ENCODE assay signal across 25 mouse cellular contexts in genomic region chr11:114722438-114722837, GRCm38 (mm10). TPM values are rescaled to one million over a fixed set of nuclear protein-coding genes. Genes with fewer than 3 reads are reported as not detected.
DNase-seq lines count a peak whose midpoint lies in the region; TF ChIP-seq lines count a peak whose summit lies in the region.
"Had no signal": no experiment of that assay in that cellular context is flagged by ENCODE, and none has a peak within 500 bp of the region (broad histone marks: within the 10 kb centered on the region; RNA-seq: fewer than 3 reads in every experiment).

No protein-coding gene starts in this region.

- no peak overlapping the region for H3K4me3 ChIP-seq in bone marrow macrophage, adult 2 months (ENCODE audit: insufficient read depth, low read length)
- no peak overlapping the region for H3K4me3 ChIP-seq in limb, embryonic 10.5 days
- H3K4me3 ChIP-seq: forebrain, embryonic 10.5 days; forebrain, embryonic 13.5 days; heart, adult 2 months; heart, embryonic 10.5 days; heart, embryonic 13.5 days had no signal

- H3K27ac ChIP-seq in bone marrow macrophage, adult 2 months (ENCODE audit: insufficient read depth, low read depth, low read length) = peak overlapping the region; percentile 1; the same call in 1 of the 2 replicates
- 0 out of 2 replicates have a peak overlapping the region, but pooled peaks have one; percentile 12 for H3K27ac ChIP-seq in limb, embryonic 10.5 days
- H3K27ac ChIP-seq: forebrain, embryonic 13.5 days; heart, adult 2 months; heart, embryonic 10.5 days; heart, embryonic 13.5 days; hindbrain, embryonic 14.5 days; hindbrain, postnatal 0 days had no signal

- TF ChIP-seq POLR2A in bone marrow macrophage, adult 2 months (IDR thresholded peaks at IDR 0.05; ENCODE audit: borderline replicate concordance, low read depth, low read length) = no peak

- H3K4me1 ChIP-seq in bone marrow macrophage, adult 2 months (ENCODE audit: control insufficient read depth, insufficient read depth, low read length) = peaks cover 31% of the 10 kb centered on the region
- peaks cover 25% of the 10 kb centered on the region for H3K4me1 ChIP-seq in limb, embryonic 10.5 days

- no peak for TF ChIP-seq CTCF in bone marrow macrophage, adult 2 months (IDR thresholded peaks at IDR 0.05; ENCODE audit: low read depth, low read length)

- no peaks in the 10 kb centered on the region for H3K9me3 ChIP-seq in limb, embryonic 10.5 days (replicated peaks)
- H3K9me3 ChIP-seq: forebrain, embryonic 13.5 days; heart, embryonic 10.5 days; heart, embryonic 13.5 days had no signal

- peaks cover 2% of the 10 kb centered on the region; the same call in 1 of the 2 replicates for H3K27me3 ChIP-seq in limb, embryonic 10.5 days (ENCODE audit: low read depth, poor library complexity, severe bottlenecking)
- H3K27me3 ChIP-seq: forebrain, embryonic 13.5 days; heart, embryonic 13.5 days had no signal

- no peaks in the 10 kb centered on the region for H3K36me3 ChIP-seq in limb, embryonic 10.5 days
- H3K36me3 ChIP-seq: forebrain, embryonic 10.5 days; heart, embryonic 10.5 days; heart, embryonic 13.5 days had no signal

- WGBS in limb, embryonic 10.5 days = 85% methylated on average over 8 of the region's 8 CpGs

- peak; percentile 32 for DNase-seq in adrenal gland, postnatal 14 days
- no peak for DNase-seq in adrenal gland, adult 8-10 months
- no peak for DNase-seq in limb, embryonic 10.5 days (ENCODE audit: low spot score)
- DNase-seq in frontal cortex, adult 2 months (ENCODE audit: extremely low spot score in 1 of 2, low spot score in 1 of 2) = no peak
- no peak for DNase-seq in kidney, adult 11 months
- DNase-seq: cerebellum, adult 11-12 months; cerebellum, adult 8-10 months; cerebellum, postnatal 10 days; cerebellum, postnatal 36 days; embryo, embryonic 11 days; gastrocnemius, postnatal 10 days; gastrocnemius, postnatal 36 days; heart, postnatal 14 days; kidney, adult 2 months had no signal

RNA-seq across cellular contexts. Expression of gene Dnaic2, which starts 4.8 kb away (rescaled TPM):
- total RNA-seq in adrenal gland, postnatal 14 days (2021) = 0.44 and 0.64 TPM in 2 replicates
- total RNA-seq in adrenal gland, adult 8-10 months (2022) = under 1 TPM; 0.38 to 0.51 (median 0.42) TPM
- not detected in 2 replicates for polyA plus RNA-seq in bone marrow macrophage, adult 2 months (2012; ENCODE audit: insufficient read depth, insufficient read length, missing spikeins)
- 0.13 and 0.39 TPM in 2 replicates for polyA plus RNA-seq in limb, embryonic 10.5 days (2016; fragmentation: Nextera tagmentation; extraction: Ambion mirVana)
- 2.5 and 2.9 TPM in 2 replicates for polyA plus RNA-seq in frontal cortex, adult 2 months (2012; rRNA removed)
- total RNA-seq: granulocyte monocyte progenitor cell, adult 5-6 weeks had no signal
- polyA plus RNA-seq: activated CD4-positive, CD25-positive, alpha-beta regulatory T cell, adult 4 months; inflammation-experienced regulatory T-cells, adult 6 months had no signal

RNA-seq across cellular contexts. Expression of gene Kif19a, which starts 42.8 kb away (rescaled TPM):
- total RNA-seq in adrenal gland, postnatal 14 days (2021) = 0.41 and 0.56 TPM in 2 replicates
- total RNA-seq in adrenal gland, adult 8-10 months (2022) = 1 to 10 TPM in 1 of 4 experiments, under 1 TPM in 3; 0.38 to 1.3 (median 0.76) TPM
- polyA plus RNA-seq in bone marrow macrophage, adult 2 months (2012; ENCODE audit: insufficient read depth, insufficient read length, missing spikeins) = 2.5 and 3.0 TPM in 2 replicates
- 0.13 TPM in 1 of 2 replicates, not detected in the other for polyA plus RNA-seq in limb, embryonic 10.5 days (2016; fragmentation: Nextera tagmentation; extraction: Ambion mirVana)
- 5.0 and 5.8 TPM in 2 replicates for polyA plus RNA-seq in frontal cortex, adult 2 months (2012; rRNA removed)
- total RNA-seq: granulocyte monocyte progenitor cell, adult 5-6 weeks had no signal

RNA-seq across cellular contexts. Expression of gene Ttyh2, which starts 47.2 kb away (rescaled TPM):
- total RNA-seq in adrenal gland, postnatal 14 days (2021) = 61.7 and 64.7 TPM in 2 replicates
- total RNA-seq in adrenal gland, adult 8-10 months (2022) = 100 to 1,000 TPM in 2 of 4 experiments, 10 to 100 TPM in 2; 75.1 to 107 (median 88.6) TPM
- 29.6 and 37.5 TPM in 2 replicates for polyA plus RNA-seq in bone marrow macrophage, adult 2 months (2012; ENCODE audit: insufficient read depth, insufficient read length, missing spikeins)
- 8.6 and 9.2 TPM in 2 replicates for polyA plus RNA-seq in limb, embryonic 10.5 days (2016; fragmentation: Nextera tagmentation; extraction: Ambion mirVana)
- polyA plus RNA-seq in frontal cortex, adult 2 months (2012; rRNA removed) = 19.0 and 20.1 TPM in 2 replicates

RNA-seq across cellular contexts. Expression of gene Rpl38, which starts 54.1 kb away (rescaled TPM):
- 1,048 and 1,188 TPM in 2 replicates for total RNA-seq in adrenal gland, postnatal 14 days (2021)
- 1,000 to 10,000 TPM; 1,051 to 1,434 (median 1,137) TPM for total RNA-seq in adrenal gland, adult 8-10 months (2022)
- 1,601 and 1,765 TPM in 2 replicates for polyA plus RNA-seq in bone marrow macrophage, adult 2 months (2012; ENCODE audit: insufficient read depth, insufficient read length, missing spikeins)
- polyA plus RNA-seq in limb, embryonic 10.5 days (2016; fragmentation: Nextera tagmentation; extraction: Ambion mirVana) = 966 and 1,201 TPM in 2 replicates
- 1,969 and 2,066 TPM in 2 replicates for polyA plus RNA-seq in frontal cortex, adult 2 months (2012; rRNA removed)
